In genomic region chr2:3594663-3595318, GRCm38 (mm10) we compare ENCODE assay signal across 26 mouse cellular contexts. TPM values are rescaled to one million over a fixed set of nuclear protein-coding genes. Genes with fewer than 3 reads are reported as not detected.
DNase-seq lines count a peak whose midpoint lies in the region; ATAC-seq lines count a peak whose summit lies in the region.
"Had no signal": no experiment of that assay in that cellular context is flagged by ENCODE, and none has a peak within 500 bp of the region (broad histone marks: within the 10 kb centered on the region; RNA-seq: fewer than 3 reads in every experiment).

No protein-coding gene starts in this region.

- H3K36me3 ChIP-seq in liver, embryonic 11.5 days (ENCODE audit: control insufficient read depth, insufficient read depth, low read length) = no peaks in the 10 kb centered on the region
- H3K36me3 ChIP-seq in forebrain, embryonic 12.5 days (replicated peaks) = no peaks in the 10 kb centered on the region
- H3K36me3 ChIP-seq: embryonic facial prominence, embryonic 13.5 days; heart, embryonic 13.5 days; hindbrain, embryonic 15.5 days; limb, embryonic 12.5 days; neural tube, embryonic 15.5 days; stomach, embryonic 15.5 days had no signal

- DNase-seq in cerebellum, adult 11-12 months = peak; percentile 49
- DNase-seq in cerebellum, adult 11 months = no peak
- DNase-seq in cerebellum, adult 9-11 months = peak; percentile 69
- DNase-seq in liver, embryonic 11.5 days (ENCODE audit: low spot score) = no peak
- DNase-seq in spleen, postnatal 14 days (ENCODE audit: low spot score in 2 of 2) = no peak
- no peak for DNase-seq in adrenal gland, postnatal 25 days
- DNase-seq in frontal cortex, adult 2 months (ENCODE audit: extremely low spot score in 1 of 2, low spot score in 1 of 2) = no peak
- DNase-seq: adrenal gland, adult 8-10 months; gastrocnemius, postnatal 10 days; heart, adult 11 months; heart, postnatal 4 days; kidney, postnatal 36 days; layer of hippocampus, adult 9-11 months; lung, adult 18-20 months; lung, postnatal 14 days; thymus, adult 18-20 months had no signal

- H3K27ac ChIP-seq in liver, embryonic 11.5 days (ENCODE audit: low read depth, low read length) = no peak overlapping the region
- H3K27ac ChIP-seq in forebrain, embryonic 12.5 days = no peak overlapping the region
- H3K27ac ChIP-seq: embryonic facial prominence, embryonic 13.5 days; heart, embryonic 13.5 days; hindbrain, embryonic 15.5 days; limb, embryonic 12.5 days; neural tube, embryonic 15.5 days; stomach, embryonic 15.5 days had no signal

- H3K4me3 ChIP-seq in liver, embryonic 11.5 days (ENCODE audit: low read depth, low read length) = no peak overlapping the region
- no peak overlapping the region for H3K4me3 ChIP-seq in forebrain, embryonic 12.5 days (replicated peaks)
- H3K4me3 ChIP-seq: embryonic facial prominence, embryonic 13.5 days; heart, embryonic 13.5 days; hindbrain, embryonic 15.5 days; limb, embryonic 12.5 days; neural tube, embryonic 15.5 days; stomach, embryonic 15.5 days had no signal

- H3K4me1 ChIP-seq in liver, embryonic 11.5 days (replicated peaks; ENCODE audit: control insufficient read depth, insufficient read depth, low read length) = no peaks in the 10 kb centered on the region
- H3K4me1 ChIP-seq in forebrain, embryonic 12.5 days = no peaks in the 10 kb centered on the region
- H3K4me1 ChIP-seq: embryonic facial prominence, embryonic 13.5 days; heart, embryonic 13.5 days; hindbrain, embryonic 15.5 days; limb, embryonic 12.5 days; neural tube, embryonic 15.5 days; stomach, embryonic 15.5 days had no signal

- 36% methylated on average over 2 of the region's 2 CpGs for WGBS in liver, embryonic 11.5 days
- WGBS in forebrain, embryonic 12.5 days = 68% methylated on average over 2 of the region's 2 CpGs

- no peak overlapping the region for H3K9ac ChIP-seq in liver, embryonic 11.5 days (ENCODE audit: low read depth, low read length)
- no peak overlapping the region for H3K9ac ChIP-seq in forebrain, embryonic 12.5 days
- H3K9ac ChIP-seq: embryonic facial prominence, embryonic 13.5 days; heart, embryonic 13.5 days; hindbrain, embryonic 15.5 days; limb, embryonic 12.5 days; neural tube, embryonic 15.5 days; stomach, embryonic 15.5 days had no signal

- no peaks in the 10 kb centered on the region for H3K27me3 ChIP-seq in liver, embryonic 11.5 days (replicated peaks; ENCODE audit: control insufficient read depth, insufficient read depth, low read length)
- H3K27me3 ChIP-seq in forebrain, embryonic 12.5 days = no peaks in the 10 kb centered on the region
- H3K27me3 ChIP-seq: embryonic facial prominence, embryonic 13.5 days; heart, embryonic 13.5 days; hindbrain, embryonic 15.5 days; limb, embryonic 12.5 days; neural tube, embryonic 15.5 days; Patski; stomach, embryonic 15.5 days had no signal

- H3K9me3 ChIP-seq in liver, embryonic 11.5 days (ENCODE audit: control insufficient read depth, low read length) = no peaks in the 10 kb centered on the region
- H3K9me3 ChIP-seq in forebrain, embryonic 12.5 days = no peaks in the 10 kb centered on the region
- H3K9me3 ChIP-seq: embryonic facial prominence, embryonic 13.5 days; hindbrain, embryonic 15.5 days; stomach, embryonic 15.5 days had no signal

- ATAC-seq in liver, embryonic 11.5 days (replicated peaks; ENCODE audit: low FRiP score) = peak; percentile 69
- no peak for ATAC-seq in forebrain, embryonic 12.5 days (ENCODE audit: low FRiP score)
- ATAC-seq: intestine, embryonic 16.5 days; midbrain, embryonic 16.5 days; Patski had no signal

- no peak overlapping the region for H3K4me2 ChIP-seq in liver, embryonic 11.5 days
- no peak overlapping the region for H3K4me2 ChIP-seq in forebrain, embryonic 12.5 days
- H3K4me2 ChIP-seq: embryonic facial prominence, embryonic 13.5 days; heart, embryonic 13.5 days; hindbrain, embryonic 15.5 days; limb, embryonic 12.5 days; neural tube, embryonic 15.5 days; stomach, embryonic 15.5 days had no signal

RNA-seq across cellular contexts. Expression of gene Fam107b, which starts 24.5 kb away (rescaled TPM):
- 36.0 and 36.3 TPM in 2 replicates for polyA plus RNA-seq in liver, embryonic 11.5 days (2014; fragmentation: Nextera tagmentation; extraction: Ambion mirVana)
- 44.2 and 49.3 TPM in 2 replicates for polyA plus RNA-seq in forebrain, embryonic 12.5 days (2016; fragmentation: Nextera tagmentation; extraction: Ambion mirVana)
- total RNA-seq in adrenal gland, postnatal 25 days (2021) = 9.5 and 15.9 TPM in 2 replicates
- 10.4 and 13.8 TPM in 2 replicates for polyA plus RNA-seq in frontal cortex, adult 2 months (2012; rRNA removed)

Comparison
In these comparisons a context has a peak if more than half of its experiments do, and no peak if none do; other contexts are left out.
1. DNase-seq: peak in cerebellum, adult 11-12 months (single experiment) and cerebellum, adult 9-11 months (single experiment); none in cerebellum, adult 11 months (single experiment), liver, embryonic 11.5 days (single experiment), spleen, postnatal 14 days (0 of 2), adrenal gland, postnatal 25 days (single experiment) and frontal cortex, adult 2 months (0 of 2).